In genomic region chr14:11950379-11950778, GRCm38 (mm10) we compare ENCODE assay signal across 22 mouse cellular contexts.
DNase-seq lines count a peak whose midpoint lies in the region; ATAC-seq lines count a peak whose summit lies in the region.
"Had no signal": no experiment of that assay in that cellular context is flagged by ENCODE, and none has a peak within 500 bp of the region (broad histone marks: within the 10 kb centered on the region; RNA-seq: fewer than 3 reads in every experiment).

No protein-coding gene starts in this region.

- H3K4me1 ChIP-seq in limb, embryonic 13.5 days = peaks cover 17% of the 10 kb centered on the region
- H3K4me1 ChIP-seq in limb, embryonic 10.5 days = peaks cover 34% of the 10 kb centered on the region
- peaks cover 10% of the 10 kb centered on the region; the same call in 1 of the 2 replicates for H3K4me1 ChIP-seq in neural tube, embryonic 13.5 days (replicated peaks)
- H3K4me1 ChIP-seq in neural tube, embryonic 15.5 days = no peaks in the 10 kb centered on the region
- H3K4me1 ChIP-seq: embryonic facial prominence, embryonic 13.5 days; embryonic facial prominence, embryonic 15.5 days; forebrain, embryonic 12.5 days had no signal

- H3K9ac ChIP-seq in limb, embryonic 13.5 days = no peak overlapping the region
- H3K9ac ChIP-seq in neural tube, embryonic 13.5 days = no peak overlapping the region
- no peak overlapping the region for H3K9ac ChIP-seq in neural tube, embryonic 15.5 days (replicated peaks)
- H3K9ac ChIP-seq: embryonic facial prominence, embryonic 13.5 days; embryonic facial prominence, embryonic 15.5 days; forebrain, embryonic 12.5 days had no signal

- H3K36me3 ChIP-seq in limb, embryonic 13.5 days = peaks cover 8% of the 10 kb centered on the region
- 0 out of 2 replicates have a peak, but pooled peaks cover 7% of the 10 kb centered on the region for H3K36me3 ChIP-seq in limb, embryonic 10.5 days
- H3K36me3 ChIP-seq in neural tube, embryonic 13.5 days = 0 out of 2 replicates have a peak, but pooled peaks cover 3% of the 10 kb centered on the region
- no peaks in the 10 kb centered on the region for H3K36me3 ChIP-seq in neural tube, embryonic 15.5 days
- H3K36me3 ChIP-seq: embryonic facial prominence, embryonic 15.5 days; forebrain, embryonic 12.5 days had no signal

- no peaks in the 10 kb centered on the region for H3K27me3 ChIP-seq in limb, embryonic 13.5 days
- H3K27me3 ChIP-seq in limb, embryonic 10.5 days (ENCODE audit: low read depth, poor library complexity, severe bottlenecking) = no peaks in the 10 kb centered on the region
- H3K27me3 ChIP-seq in neural tube, embryonic 13.5 days = no peaks in the 10 kb centered on the region
- H3K27me3 ChIP-seq in neural tube, embryonic 15.5 days (replicated peaks) = no peaks in the 10 kb centered on the region
- H3K27me3 ChIP-seq: embryonic facial prominence, embryonic 13.5 days; embryonic facial prominence, embryonic 15.5 days had no signal

- no peaks in the 10 kb centered on the region for H3K9me3 ChIP-seq in limb, embryonic 13.5 days
- no peaks in the 10 kb centered on the region for H3K9me3 ChIP-seq in limb, embryonic 10.5 days (replicated peaks)
- no peaks in the 10 kb centered on the region for H3K9me3 ChIP-seq in neural tube, embryonic 13.5 days
- no peaks in the 10 kb centered on the region for H3K9me3 ChIP-seq in neural tube, embryonic 15.5 days (replicated peaks)
- H3K9me3 ChIP-seq: embryonic facial prominence, embryonic 13.5 days; embryonic facial prominence, embryonic 15.5 days; forebrain, embryonic 10.5 days; forebrain, embryonic 12.5 days had no signal

- no peak for DNase-seq in limb, embryonic 10.5 days (ENCODE audit: low spot score)
- no peak for DNase-seq in neural tube, embryonic 10.5 days (ENCODE audit: extremely low spot score, low spot score)
- DNase-seq in spleen, adult 12 weeks (ENCODE audit: low spot score) = no peak
- DNase-seq: adrenal gland, adult 2 months; adrenal gland, postnatal 10 days; adrenal gland, postnatal 25 days; cerebellum, adult 11 months; cerebellum, adult 18-20 months; cerebellum, adult 8-10 months; cerebellum, adult 9-11 months; cerebellum, postnatal 14 days; cerebellum, postnatal 36 days; embryo, embryonic 11 days had no signal

- 0 out of 2 replicates have a peak overlapping the region, but pooled peaks have one; percentile 4 for H3K4me2 ChIP-seq in limb, embryonic 13.5 days (replicated peaks)
- no peak overlapping the region for H3K4me2 ChIP-seq in neural tube, embryonic 13.5 days
- no peak overlapping the region for H3K4me2 ChIP-seq in neural tube, embryonic 15.5 days
- H3K4me2 ChIP-seq: embryonic facial prominence, embryonic 13.5 days; embryonic facial prominence, embryonic 15.5 days; forebrain, embryonic 12.5 days had no signal

- no peak overlapping the region for H3K4me3 ChIP-seq in limb, embryonic 13.5 days
- no peak overlapping the region for H3K4me3 ChIP-seq in limb, embryonic 10.5 days
- no peak overlapping the region for H3K4me3 ChIP-seq in neural tube, embryonic 13.5 days
- H3K4me3 ChIP-seq in neural tube, embryonic 15.5 days (replicated peaks) = no peak overlapping the region
- H3K4me3 ChIP-seq: embryonic facial prominence, embryonic 13.5 days; embryonic facial prominence, embryonic 15.5 days; erythroblast, embryonic 14.5 days; forebrain, embryonic 10.5 days; forebrain, embryonic 12.5 days had no signal

- 47% methylated on average over 6 of the region's 6 CpGs for WGBS in limb, embryonic 13.5 days
- WGBS in limb, embryonic 10.5 days = 84% methylated on average over 6 of the region's 6 CpGs
- 71% methylated on average over 6 of the region's 6 CpGs for WGBS in neural tube, embryonic 13.5 days
- WGBS in neural tube, embryonic 15.5 days = 66% methylated on average over 6 of the region's 6 CpGs

- no peak overlapping the region for H3K27ac ChIP-seq in limb, embryonic 13.5 days
- no peak overlapping the region for H3K27ac ChIP-seq in limb, embryonic 10.5 days
- H3K27ac ChIP-seq in neural tube, embryonic 13.5 days (replicated peaks) = no peak overlapping the region
- no peak overlapping the region for H3K27ac ChIP-seq in neural tube, embryonic 15.5 days (replicated peaks)
- H3K27ac ChIP-seq: embryonic facial prominence, embryonic 13.5 days; embryonic facial prominence, embryonic 15.5 days; forebrain, embryonic 10.5 days; forebrain, embryonic 12.5 days had no signal

- no peak for ATAC-seq in limb, embryonic 13.5 days (ENCODE audit: low FRiP score, low read depth)
- peak; percentile 30; the same call in 1 of the 2 replicates for ATAC-seq in neural tube, embryonic 13.5 days (ENCODE audit: low read depth)
- 0 out of 2 replicates have a peak, but pooled peaks have one; percentile 58 for ATAC-seq in neural tube, embryonic 15.5 days (ENCODE audit: low FRiP score)
- ATAC-seq: forebrain, embryonic 14.5 days had no signal
